Mouse (Mus musculus) olfactory bulb, adult 2 months (tissue): ENCODE measurements around the gene Gm13101.
"Not testable (repeated sequence)": the region's sequence is repeated elsewhere in the genome, so short reads cannot be mapped to it uniquely, and the experiment has no call there.

Experiments
- CTCF ChIP-seq: fragments of 200-500 bp; IDR thresholded peaks from 2 replicates; pipeline ENCODE4 v1.5.1; 2012; ENCODE audit warnings: low read depth, mild to moderate bottlenecking, low read length, moderate library complexity; ENCODE audit not compliant: insufficient read depth
- POLR2A ChIP-seq: fragments of 200-500 bp; IDR thresholded peaks from 2 replicates; pipeline ENCODE4 v1.6.1; 2012; ENCODE audit warnings: mild to moderate bottlenecking, low read depth, low read length, moderate library complexity; ENCODE audit not compliant: insufficient read depth

- not testable (repeated sequence) for TF ChIP-seq CTCF, POLR2A
These were observed 21.4 kb upstream of the Gm13101 start for GRCm38 (mm10) chr4:143988126-143988525.
